Comparison of ENCODE assay signal across 25 mouse cellular contexts in the genomic region with DNA sequence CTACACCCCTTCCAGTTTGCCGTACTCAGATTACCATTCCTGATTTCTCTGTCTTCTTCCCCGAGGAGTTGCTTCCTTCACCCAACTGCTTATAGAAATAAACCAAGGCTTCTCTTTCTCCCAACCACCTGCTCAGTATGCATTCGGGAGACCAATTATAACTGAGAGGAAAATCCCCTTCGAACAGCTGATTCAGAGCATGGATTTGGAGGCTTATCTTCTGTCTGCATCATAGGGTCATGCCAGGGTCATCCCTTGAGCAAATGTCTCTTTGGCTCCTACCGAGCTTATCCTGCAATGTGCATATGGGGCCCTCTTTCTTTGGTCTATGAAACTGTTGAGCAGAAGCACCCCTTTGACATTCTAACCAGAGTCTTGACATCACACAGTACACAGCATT.
"Had no signal": no experiment of that assay in that cellular context is flagged by ENCODE, and none has a peak within 500 bp of the region (broad histone marks: within the 10 kb centered on the region; RNA-seq: fewer than 3 reads in every experiment).

No protein-coding gene starts in this region.

- DNase-seq: kidney, adult 18-20 months; kidney, adult 9 months; kidney, postnatal 14 days; layer of hippocampus, adult 9-11 months; left cerebral cortex, postnatal 4 days; liver; lung, adult 18-20 months; lung, postnatal 10 days; lung, postnatal 36 days; right cerebral cortex, postnatal 25 days; thymus, adult 2 months; thymus, postnatal 14 days; thymus, postnatal 4 days had no signal

- H3K9ac ChIP-seq: liver, embryonic 12.5 days; liver, embryonic 15.5 days; lung, embryonic 15.5 days; midbrain, embryonic 12.5 days; midbrain, embryonic 15.5 days; neural tube, embryonic 12.5 days; neural tube, embryonic 15.5 days had no signal

- ATAC-seq: inflammation-experienced regulatory T-cells, adult 6 months; intestine, embryonic 16.5 days; liver, embryonic 12.5 days; midbrain, embryonic 15.5 days had no signal

- H3K27me3 ChIP-seq: liver, embryonic 12.5 days; liver, embryonic 15.5 days; midbrain, embryonic 15.5 days; neural tube, embryonic 12.5 days; neural tube, embryonic 15.5 days had no signal

- H3K4me1 ChIP-seq: liver, embryonic 12.5 days; liver, embryonic 15.5 days; lung, embryonic 15.5 days; megakaryocyte, embryonic 14.5 days; midbrain, embryonic 15.5 days; neural tube, embryonic 12.5 days; neural tube, embryonic 15.5 days had no signal

- H3K4me2 ChIP-seq: liver, embryonic 12.5 days; liver, embryonic 15.5 days; lung, embryonic 15.5 days; midbrain, embryonic 12.5 days; midbrain, embryonic 15.5 days; neural tube, embryonic 12.5 days; neural tube, embryonic 15.5 days had no signal

- H3K27ac ChIP-seq: layer of hippocampus, adult 2 months; left cerebral cortex, adult 2 months; liver, embryonic 12.5 days; liver, embryonic 15.5 days; lung, embryonic 15.5 days; midbrain, embryonic 12.5 days; midbrain, embryonic 15.5 days; neural tube, embryonic 12.5 days; neural tube, embryonic 15.5 days had no signal

- H3K9me3 ChIP-seq: liver, embryonic 12.5 days; liver, embryonic 15.5 days; lung, embryonic 15.5 days; megakaryocyte, embryonic 14.5 days; midbrain, embryonic 12.5 days; midbrain, embryonic 15.5 days; neural tube, embryonic 12.5 days; neural tube, embryonic 15.5 days had no signal

- H3K36me3 ChIP-seq: liver, embryonic 12.5 days; liver, embryonic 15.5 days; lung, embryonic 15.5 days; midbrain, embryonic 12.5 days; midbrain, embryonic 15.5 days; neural tube, embryonic 12.5 days; neural tube, embryonic 15.5 days had no signal

- H3K4me3 ChIP-seq: layer of hippocampus, adult 2 months; left cerebral cortex, adult 2 months; liver, embryonic 12.5 days; liver, embryonic 15.5 days; lung, embryonic 15.5 days; megakaryocyte, embryonic 14.5 days; midbrain, embryonic 12.5 days; midbrain, embryonic 15.5 days; neural tube, embryonic 12.5 days; neural tube, embryonic 15.5 days had no signal
